Mouse (Mus musculus): ENCODE measurements around the gene 1700029J07Rik. TPM values are rescaled to one million over a fixed set of nuclear protein-coding genes. Genes with fewer than 3 reads are reported as not detected.

1700029J07Rik gene
- polyA plus RNA-seq, 1 experiment, result 0.40 TPM

GRCm38 (mm10) chr8:45973988-45974505 is 1.0 kb downstream of the 1700029J07Rik start:
- peaks cover 8% of the 10 kb centered on the region for H3K4me1 ChIP-seq (ENCODE audit: control insufficient read depth, insufficient read depth, low read length)
- no peak overlapping the region for H3K27ac ChIP-seq (ENCODE audit: insufficient read depth, low read depth, low read length)
- no peak overlapping the region for H3K4me3 ChIP-seq (ENCODE audit: insufficient read depth, low read length)
- TF ChIP-seq POLR2A (IDR thresholded peaks at IDR 0.05; ENCODE audit: borderline replicate concordance, low read depth, low read length), result no peak
- TF ChIP-seq CTCF (IDR thresholded peaks at IDR 0.05; ENCODE audit: low read depth, low read length), result no peak

GRCm38 (mm10) chr8:45970894-45971293 is 4.2 kb downstream of the 1700029J07Rik start:
- TF ChIP-seq CTCF (IDR thresholded peaks at IDR 0.05; ENCODE audit: low read depth, low read length), result no peak
- no peak for TF ChIP-seq POLR2A (IDR thresholded peaks at IDR 0.05; ENCODE audit: borderline replicate concordance, low read depth, low read length)
- no peak overlapping the region for H3K27ac ChIP-seq (ENCODE audit: insufficient read depth, low read depth, low read length)
- no peak overlapping the region for H3K4me3 ChIP-seq (ENCODE audit: insufficient read depth, low read length)
- peaks cover 4% of the 10 kb centered on the region for H3K4me1 ChIP-seq (ENCODE audit: control insufficient read depth, insufficient read depth, low read length)

DNA sequence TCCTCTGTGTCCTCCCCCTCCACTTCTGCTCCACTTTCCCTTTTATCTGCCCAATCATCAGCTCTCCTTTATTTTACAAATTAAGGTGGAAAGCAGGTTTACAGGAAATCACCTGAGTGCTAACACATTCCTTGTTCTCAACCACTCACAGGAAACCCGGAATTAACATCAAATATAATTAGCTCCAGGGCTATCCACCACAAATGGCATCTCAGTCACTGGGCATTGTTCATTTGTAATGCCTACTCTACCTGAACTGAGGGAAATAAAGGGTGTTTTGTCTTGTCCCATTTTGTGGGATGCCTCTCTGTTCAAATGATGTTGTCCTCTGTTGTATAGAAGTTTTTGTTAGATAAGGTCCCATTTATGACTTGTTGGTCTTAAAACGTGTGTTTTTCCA is 24.4 kb downstream of the 1700029J07Rik start:
- TF ChIP-seq POLR2A (IDR thresholded peaks at IDR 0.05; ENCODE audit: borderline replicate concordance, low read depth, low read length) (no peak), CTCF (IDR thresholded peaks at IDR 0.05; ENCODE audit: low read depth, low read length) (no peak)
- Histone ChIP-seq H3K4me1 (ENCODE audit: control insufficient read depth, insufficient read depth, low read length) (peaks cover 4% of the 10 kb centered on the region; the same call in 1 of the 2 replicates), H3K4me3 (ENCODE audit: insufficient read depth, low read length) (no peak overlapping the region), H3K27ac (ENCODE audit: insufficient read depth, low read depth, low read length) (no peak overlapping the region)

DNA sequence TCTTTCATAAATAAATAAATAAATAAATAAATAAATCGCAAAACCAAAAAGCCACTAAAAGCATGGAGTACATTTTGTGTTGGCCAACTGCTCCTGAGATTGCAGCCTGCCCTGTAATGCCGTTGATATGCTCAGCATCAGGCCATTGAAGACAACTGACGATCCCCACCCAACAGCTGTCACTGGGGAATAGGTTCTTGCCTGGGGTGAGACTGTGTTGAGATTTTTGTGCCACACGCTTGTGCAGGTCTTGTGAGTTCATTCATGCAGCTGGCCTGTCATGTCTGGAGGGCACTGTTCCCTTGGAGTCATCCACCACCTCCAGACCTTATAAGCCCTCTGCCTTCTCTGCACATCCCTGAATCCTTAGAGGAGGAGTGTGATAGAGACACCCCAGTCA is 28.8 kb downstream of the 1700029J07Rik start:
- Histone ChIP-seq H3K4me1 (ENCODE audit: control insufficient read depth, insufficient read depth, low read length) (peaks cover 4% of the 10 kb centered on the region; the same call in 1 of the 2 replicates), H3K4me3 (ENCODE audit: insufficient read depth, low read length) (no peak overlapping the region), H3K27ac (ENCODE audit: insufficient read depth, low read depth, low read length) (no peak overlapping the region)
- TF ChIP-seq POLR2A (IDR thresholded peaks at IDR 0.05; ENCODE audit: borderline replicate concordance, low read depth, low read length), result no peak
- TF ChIP-seq CTCF (IDR thresholded peaks at IDR 0.05; ENCODE audit: low read depth, low read length), result no peak

DNA sequence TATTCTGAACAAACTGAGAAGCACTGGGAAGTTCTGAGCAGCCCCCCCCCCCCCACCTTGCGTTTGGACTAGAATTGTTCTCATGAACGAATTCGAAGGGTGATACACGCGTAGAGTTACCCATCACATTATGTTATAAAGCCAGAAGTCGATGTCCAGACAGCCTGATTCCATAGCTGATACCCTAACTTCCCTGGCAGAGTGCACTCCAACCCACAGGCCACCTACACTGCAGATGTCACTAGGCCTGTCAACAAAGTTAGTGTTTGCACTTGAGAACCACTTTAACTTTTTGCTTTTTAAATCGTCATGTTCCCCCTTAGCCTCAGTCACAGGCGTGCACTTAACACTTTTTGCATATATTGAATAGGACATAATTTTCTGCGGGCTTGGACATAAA is 38.1 kb downstream of the 1700029J07Rik start:
- no peak for TF ChIP-seq POLR2A (IDR thresholded peaks at IDR 0.05; ENCODE audit: borderline replicate concordance, low read depth, low read length)
- TF ChIP-seq CTCF (IDR thresholded peaks at IDR 0.05; ENCODE audit: low read depth, low read length), result no peak
- Histone ChIP-seq H3K27ac (ENCODE audit: insufficient read depth, low read depth, low read length) (no peak overlapping the region), H3K4me1 (ENCODE audit: control insufficient read depth, insufficient read depth, low read length) (no peaks in the 10 kb centered on the region), H3K4me3 (ENCODE audit: insufficient read depth, low read length) (no peak overlapping the region)

GRCm38 (mm10) chr8:45934582-45935014 is 40.5 kb downstream of the 1700029J07Rik start, which contains the start of gene Ccdc110:
Ccdc110 (plus strand) TSS chr8:45934619.
- no peaks in the 10 kb centered on the region for H3K4me1 ChIP-seq (ENCODE audit: control insufficient read depth, insufficient read depth, low read length)
- H3K4me3 ChIP-seq (ENCODE audit: insufficient read depth, low read length), result no peak within 1 kb of the TSS
- TF ChIP-seq POLR2A (IDR thresholded peaks at IDR 0.05; ENCODE audit: borderline replicate concordance, low read depth, low read length) (no peak), CTCF (IDR thresholded peaks at IDR 0.05; ENCODE audit: low read depth, low read length) (peak; percentile 100)
- no peak within 1 kb of the TSS for H3K27ac ChIP-seq (ENCODE audit: insufficient read depth, low read depth, low read length)

- Histone ChIP-seq H3K4me3 (ENCODE audit: insufficient read depth, low read length) (no peak overlapping the region), H3K27ac (ENCODE audit: insufficient read depth, low read depth, low read length) (no peak overlapping the region), H3K4me1 (ENCODE audit: control insufficient read depth, insufficient read depth, low read length) (no peaks in the 10 kb centered on the region)
- no peak for TF ChIP-seq POLR2A (IDR thresholded peaks at IDR 0.05; ENCODE audit: borderline replicate concordance, low read depth, low read length)
Observed at GRCm38 (mm10) chr8:45922116-45922515, 52.9 kb downstream of the 1700029J07Rik start.

- Histone ChIP-seq H3K4me3 (ENCODE audit: insufficient read depth, low read length) (no peak overlapping the region), H3K4me1 (ENCODE audit: control insufficient read depth, insufficient read depth, low read length) (no peaks in the 10 kb centered on the region), H3K27ac (ENCODE audit: insufficient read depth, low read depth, low read length) (no peak overlapping the region)
- no peak for TF ChIP-seq CTCF (IDR thresholded peaks at IDR 0.05; ENCODE audit: low read depth, low read length)
- no peak for TF ChIP-seq POLR2A (IDR thresholded peaks at IDR 0.05; ENCODE audit: borderline replicate concordance, low read depth, low read length)
Observed at GRCm38 (mm10) chr8:45920392-45920791, 54.7 kb downstream of the 1700029J07Rik start.

DNA sequence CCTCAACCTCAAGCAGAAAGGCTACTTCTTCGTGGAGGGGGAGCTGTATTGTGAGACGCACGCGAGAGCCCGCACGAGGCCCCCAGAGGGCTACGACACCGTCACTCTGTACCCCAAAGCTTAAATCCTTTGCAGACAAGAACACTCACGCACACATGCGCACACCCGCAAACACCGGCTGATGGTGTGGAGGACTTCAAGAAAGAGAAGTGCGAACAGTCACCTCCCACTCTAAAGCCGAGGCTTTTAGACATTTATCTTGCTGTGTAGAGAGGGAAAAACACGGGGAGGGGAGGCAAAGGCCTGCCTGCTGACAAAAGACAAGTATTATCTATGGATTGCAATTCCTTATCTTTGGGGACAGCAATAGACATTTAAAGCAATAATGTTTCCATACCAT is 56.2 kb downstream of the 1700029J07Rik start:
- no peak overlapping the region for H3K4me3 ChIP-seq (ENCODE audit: insufficient read depth, low read length)
- no peak overlapping the region for H3K27ac ChIP-seq (ENCODE audit: insufficient read depth, low read depth, low read length)
- TF ChIP-seq POLR2A (IDR thresholded peaks at IDR 0.05; ENCODE audit: borderline replicate concordance, low read depth, low read length), result no peak
- no peak for TF ChIP-seq CTCF (IDR thresholded peaks at IDR 0.05; ENCODE audit: low read depth, low read length)
- H3K4me1 ChIP-seq (ENCODE audit: control insufficient read depth, insufficient read depth, low read length), result no peaks in the 10 kb centered on the region

DNA sequence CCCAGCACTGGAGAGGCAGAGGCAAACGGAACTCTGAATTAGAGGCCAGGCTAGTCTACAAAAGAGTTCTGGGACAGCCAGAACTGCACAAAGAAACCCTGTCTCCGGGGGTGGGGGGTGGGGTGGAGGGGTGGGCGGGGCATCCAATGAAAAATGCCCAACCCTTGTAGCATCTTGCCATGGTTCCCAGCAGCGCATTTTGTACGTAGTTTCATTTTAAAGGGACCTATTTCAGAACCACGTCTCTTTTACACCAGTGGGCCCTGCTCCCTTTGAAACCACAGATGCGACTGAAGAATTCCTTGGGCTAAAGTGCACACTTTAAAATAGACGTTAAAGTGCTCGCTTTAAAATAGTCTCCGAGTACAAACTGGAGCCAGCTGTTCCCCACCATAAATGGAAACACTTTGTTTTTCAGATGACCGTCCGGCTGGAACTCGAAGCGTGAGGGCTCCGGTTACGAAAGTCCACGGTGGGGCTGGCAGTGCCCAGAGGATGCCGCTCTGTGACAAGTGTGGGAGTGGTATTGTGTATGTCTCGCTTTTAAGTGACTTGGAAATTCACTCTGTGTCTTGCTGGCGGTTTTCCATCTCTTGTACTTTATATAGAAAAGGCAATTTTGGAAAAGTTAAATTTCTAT is 57.9 kb downstream of the 1700029J07Rik start:
- Histone ChIP-seq H3K4me1 (ENCODE audit: control insufficient read depth, insufficient read depth, low read length) (no peaks in the 10 kb centered on the region), H3K4me3 (ENCODE audit: insufficient read depth, low read length) (no peak overlapping the region), H3K27ac (ENCODE audit: insufficient read depth, low read depth, low read length) (no peak overlapping the region)
- TF ChIP-seq POLR2A (IDR thresholded peaks at IDR 0.05; ENCODE audit: borderline replicate concordance, low read depth, low read length) (no peak), CTCF (IDR thresholded peaks at IDR 0.05; ENCODE audit: low read depth, low read length) (no peak)

Data from bone marrow macrophage, adult 2 months (primary cell).